Mouse (Mus musculus): ENCODE measurements around the gene Yy1.

The Yy1 gene

GRCm38 (mm10) chr12:108792546-108793452, at the start of gene Yy1:
Gene Yy1, plus strand, starts transcription at chr12:108792973.
- peak; percentile 99 for DNase-seq (ENCODE audit: low spot score)

GRCm38 (mm10) chr12:108745990-108746389, 46.8 kb upstream of the Yy1 start:
- no peak for DNase-seq (ENCODE audit: low spot score)

DNA sequence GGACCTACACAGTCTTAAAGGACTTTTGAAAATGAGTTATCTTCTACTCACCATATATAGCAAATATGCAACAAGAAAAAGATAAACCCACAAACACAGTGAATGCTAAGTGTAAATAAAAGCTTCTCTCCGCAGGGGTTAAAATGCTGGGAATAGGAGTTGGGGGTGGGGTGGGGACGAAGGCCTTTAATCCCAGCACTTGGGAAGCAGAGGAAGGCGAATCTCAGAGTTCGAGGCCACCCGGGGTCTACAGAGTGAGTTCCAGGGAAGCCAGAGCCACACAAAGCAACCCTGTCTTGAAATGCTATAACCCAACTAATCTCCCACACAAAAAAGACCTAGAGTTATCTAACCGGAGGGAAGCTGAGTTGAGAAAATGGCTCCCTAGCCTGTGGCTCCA, 43.8 kb upstream of the Yy1 start:
- DNase-seq (ENCODE audit: low spot score), result no peak

DNA sequence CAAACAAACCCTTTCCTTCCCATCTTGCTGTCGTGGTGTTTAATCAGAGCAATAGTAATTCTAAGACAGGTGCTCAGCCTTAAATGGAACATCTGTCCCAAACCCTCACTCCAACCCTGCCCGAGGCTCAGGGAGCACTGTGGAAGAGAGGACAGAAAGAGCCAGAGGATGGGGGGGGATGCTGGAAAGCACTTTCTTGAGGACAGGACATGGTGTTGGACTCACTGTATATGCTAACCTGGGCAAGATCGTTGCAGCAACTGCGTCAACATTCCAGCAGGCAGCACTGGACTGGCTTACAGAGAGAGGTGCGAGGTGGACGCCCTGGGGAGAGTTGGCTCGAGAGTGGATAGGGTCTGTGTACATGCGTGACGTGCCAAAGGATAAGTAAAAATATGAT, 43.3 kb upstream of the Yy1 start:
- DNase-seq (ENCODE audit: low spot score), result no peak

GRCm38 (mm10) chr12:108750226-108750625, 42.5 kb upstream of the Yy1 start:
- DNase-seq (ENCODE audit: low spot score), result no peak

DNA sequence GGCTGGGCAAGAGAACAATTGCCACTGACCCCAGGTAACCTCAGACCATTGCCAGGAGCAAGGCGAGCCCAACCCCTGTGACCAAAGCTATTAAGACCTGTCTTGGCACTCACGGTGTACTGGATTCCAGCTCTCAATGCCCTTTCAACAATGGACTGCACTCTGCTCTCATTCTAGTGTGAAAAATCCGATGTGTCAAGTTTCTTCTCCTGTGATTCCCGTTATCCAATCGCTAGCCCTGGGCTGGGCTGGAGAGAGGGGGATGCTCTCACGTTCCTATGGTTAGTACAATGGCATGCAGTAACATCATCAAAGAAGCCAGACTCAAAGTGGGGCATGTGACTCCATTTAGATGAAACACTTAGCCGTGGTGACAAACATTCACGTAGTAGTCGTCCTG, 41.0 kb upstream of the Yy1 start:
- DNase-seq (ENCODE audit: low spot score), result no peak

DNA sequence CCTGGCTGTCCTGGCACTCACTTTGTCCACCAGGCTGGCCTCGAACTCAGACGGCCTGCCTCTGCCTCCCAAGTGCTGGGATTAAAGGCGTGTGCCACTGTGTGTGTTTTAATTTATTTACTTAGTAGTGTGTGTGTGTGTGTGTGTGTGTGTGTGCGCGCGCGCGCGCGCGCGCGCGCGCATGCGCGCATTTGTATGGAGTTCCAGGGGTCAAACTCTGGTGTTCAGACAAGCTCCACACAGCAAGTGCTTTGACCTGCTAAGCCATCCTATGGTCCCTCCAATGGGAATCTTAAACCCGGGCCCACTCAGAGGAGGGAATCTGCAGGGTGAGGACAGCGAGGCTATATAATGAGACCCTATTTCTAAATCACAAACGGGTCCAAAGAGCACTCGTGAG, 37.6 kb upstream of the Yy1 start:
- DNase-seq (ENCODE audit: low spot score), result no peak

DNA sequence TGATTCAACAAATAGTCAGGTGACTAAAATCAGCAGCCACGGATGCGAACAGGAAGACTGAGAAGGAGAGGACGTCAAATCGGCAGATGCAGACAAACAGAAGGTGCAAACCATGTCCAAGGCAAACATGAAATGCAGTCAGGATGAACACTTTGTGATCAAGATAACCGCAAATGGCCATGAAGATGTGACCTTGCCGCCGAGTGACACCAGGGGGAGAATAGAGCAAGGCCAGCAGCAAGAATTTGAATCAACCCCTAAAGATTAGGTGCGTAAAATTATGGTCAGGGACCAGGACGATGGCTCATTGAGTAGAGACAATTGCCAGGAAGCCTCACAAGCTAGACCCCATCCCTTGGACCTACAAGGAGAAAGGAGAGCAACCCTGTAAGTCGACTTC, 36.2 kb upstream of the Yy1 start:
- DNase-seq (ENCODE audit: low spot score), result no peak

DNA sequence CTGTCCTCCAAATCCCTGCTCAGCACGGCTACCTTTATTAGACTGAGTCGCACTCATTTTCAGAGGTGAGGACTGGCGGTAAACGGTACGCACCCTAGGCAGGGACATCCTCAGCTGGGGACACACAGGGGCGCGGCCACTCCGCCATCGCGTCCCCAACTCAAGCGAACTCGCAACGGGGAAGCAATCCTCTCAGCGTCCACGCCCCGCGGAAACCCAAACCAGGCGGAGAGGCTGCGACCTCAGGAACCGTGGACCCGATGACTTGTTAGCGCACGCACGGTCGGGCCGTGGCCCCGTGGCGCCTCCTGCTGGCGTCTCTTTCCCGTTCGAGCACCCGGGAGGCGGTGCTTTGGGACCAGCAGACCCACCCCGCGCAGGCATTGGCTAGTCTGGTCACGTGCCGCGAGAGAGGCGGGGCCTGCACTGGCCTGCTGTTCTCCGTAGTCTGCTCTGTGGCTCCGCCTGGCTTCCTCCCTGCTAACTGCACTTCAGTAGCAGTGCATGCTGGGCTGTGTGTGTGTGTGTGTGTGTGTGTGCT, 35.0 kb upstream of the Yy1 start:
- peak; percentile 98 for DNase-seq (ENCODE audit: low spot score)

DNA sequence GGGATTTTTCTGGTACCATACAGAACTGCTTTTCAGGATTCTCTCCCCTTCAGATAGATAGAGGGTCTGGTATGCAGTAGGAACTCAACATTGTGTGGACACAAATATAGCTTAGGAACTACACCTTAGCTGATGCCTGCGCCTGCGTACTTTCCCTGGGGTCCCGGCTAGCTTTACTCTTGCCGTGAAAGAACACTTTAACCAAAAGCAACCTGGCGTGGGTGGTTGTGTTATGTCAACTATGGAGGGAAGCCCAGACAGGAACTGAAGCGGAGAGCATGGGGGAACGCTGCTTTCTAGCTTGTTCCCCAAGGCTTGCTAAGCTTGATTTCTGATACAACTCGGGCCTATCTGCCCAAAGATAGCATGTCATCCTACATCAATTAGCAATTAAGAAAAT, 34.5 kb upstream of the Yy1 start:
- no peak for DNase-seq (ENCODE audit: low spot score)

GRCm38 (mm10) chr12:108758682-108759081, 34.1 kb upstream of the Yy1 start:
- DNase-seq (ENCODE audit: low spot score), result no peak

- no peak for DNase-seq (ENCODE audit: low spot score)
These were observed 33.5 kb upstream of the Yy1 start for GRCm38 (mm10) chr12:108759266-108759665.

DNA sequence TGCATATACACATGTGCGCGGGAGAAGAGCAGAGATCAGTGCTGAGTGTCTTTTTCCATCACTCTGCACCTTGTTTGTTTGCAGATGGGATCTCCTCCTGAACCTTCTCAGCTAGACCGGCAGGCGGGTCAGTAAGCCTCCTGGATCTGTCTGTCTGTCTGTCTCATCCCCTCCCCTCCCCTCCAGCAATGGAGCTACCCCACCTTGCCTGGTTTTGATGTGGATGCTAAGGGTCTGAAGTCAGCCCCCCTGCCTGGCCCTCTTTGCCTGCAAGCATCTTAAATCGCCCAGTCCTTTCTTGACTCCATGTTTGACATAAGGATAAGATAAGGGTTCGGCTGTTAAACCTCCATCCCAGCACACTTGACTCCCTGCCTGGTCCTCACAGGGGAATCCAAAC, 32.8 kb upstream of the Yy1 start:
- no peak for DNase-seq (ENCODE audit: low spot score)

- DNase-seq (ENCODE audit: low spot score), result no peak
These were observed 32.2 kb upstream of the Yy1 start for GRCm38 (mm10) chr12:108760500-108761020.

- no peak for DNase-seq (ENCODE audit: low spot score)
These were observed 31.6 kb upstream of the Yy1 start for GRCm38 (mm10) chr12:108761209-108761608.

DNA sequence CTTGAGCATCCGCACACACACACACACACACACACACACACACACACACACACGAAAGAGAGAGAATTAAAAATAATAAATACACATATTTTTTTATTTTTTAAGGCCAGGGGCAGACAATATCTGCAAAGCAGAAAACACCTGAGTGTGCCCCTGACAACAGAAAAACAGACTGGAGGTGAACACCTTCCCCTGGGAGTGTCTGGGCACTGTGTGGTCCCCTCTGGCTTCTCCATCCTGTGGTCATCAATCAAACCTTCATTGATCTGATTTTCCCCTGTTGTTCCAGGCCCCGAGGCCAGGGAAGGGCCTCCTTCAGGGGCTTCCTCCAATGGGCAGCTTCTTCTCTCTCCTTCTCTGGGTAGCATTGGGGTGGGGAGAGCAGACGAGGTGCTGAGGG, 31.1 kb upstream of the Yy1 start:
- no peak for DNase-seq (ENCODE audit: low spot score)

GRCm38 (mm10) chr12:108763057-108763796, 29.5 kb upstream of the Yy1 start:
- no peak for DNase-seq (ENCODE audit: low spot score)

- DNase-seq (ENCODE audit: low spot score), result no peak
These were observed 27.7 kb upstream of the Yy1 start for GRCm38 (mm10) chr12:108764917-108765678.

- peak; percentile 57 for DNase-seq (ENCODE audit: low spot score)
These were observed 27.0 kb upstream of the Yy1 start for GRCm38 (mm10) chr12:108765751-108766221.

- no peak for DNase-seq (ENCODE audit: low spot score)
These were observed 26.5 kb upstream of the Yy1 start for GRCm38 (mm10) chr12:108766316-108766715.

- DNase-seq (ENCODE audit: low spot score), result no peak
These were observed 25.9 kb upstream of the Yy1 start for GRCm38 (mm10) chr12:108766866-108767265.
